Mouse (Mus musculus) adrenal gland, postnatal 25 days (tissue): ENCODE results near the gene Xrcc3. TPM values are rescaled to one million over a fixed set of nuclear protein-coding genes. Genes with fewer than 3 reads are reported as not detected.

Experiments used
- DNase-seq: peaks from one replicate; pipeline ENCODE4 v3.0.0; 2021; ENCODE audit warnings: mixed read lengths
- total RNA-seq: library from RNA; stranded (reverse); gene quantifications from 2 replicates; pipeline ENCODE4 v1.2.3, GENCODE M21; 2021

The Xrcc3 gene
- total RNA-seq, 1 experiment from 2014 or later, result 17.7 TPM

DNA sequence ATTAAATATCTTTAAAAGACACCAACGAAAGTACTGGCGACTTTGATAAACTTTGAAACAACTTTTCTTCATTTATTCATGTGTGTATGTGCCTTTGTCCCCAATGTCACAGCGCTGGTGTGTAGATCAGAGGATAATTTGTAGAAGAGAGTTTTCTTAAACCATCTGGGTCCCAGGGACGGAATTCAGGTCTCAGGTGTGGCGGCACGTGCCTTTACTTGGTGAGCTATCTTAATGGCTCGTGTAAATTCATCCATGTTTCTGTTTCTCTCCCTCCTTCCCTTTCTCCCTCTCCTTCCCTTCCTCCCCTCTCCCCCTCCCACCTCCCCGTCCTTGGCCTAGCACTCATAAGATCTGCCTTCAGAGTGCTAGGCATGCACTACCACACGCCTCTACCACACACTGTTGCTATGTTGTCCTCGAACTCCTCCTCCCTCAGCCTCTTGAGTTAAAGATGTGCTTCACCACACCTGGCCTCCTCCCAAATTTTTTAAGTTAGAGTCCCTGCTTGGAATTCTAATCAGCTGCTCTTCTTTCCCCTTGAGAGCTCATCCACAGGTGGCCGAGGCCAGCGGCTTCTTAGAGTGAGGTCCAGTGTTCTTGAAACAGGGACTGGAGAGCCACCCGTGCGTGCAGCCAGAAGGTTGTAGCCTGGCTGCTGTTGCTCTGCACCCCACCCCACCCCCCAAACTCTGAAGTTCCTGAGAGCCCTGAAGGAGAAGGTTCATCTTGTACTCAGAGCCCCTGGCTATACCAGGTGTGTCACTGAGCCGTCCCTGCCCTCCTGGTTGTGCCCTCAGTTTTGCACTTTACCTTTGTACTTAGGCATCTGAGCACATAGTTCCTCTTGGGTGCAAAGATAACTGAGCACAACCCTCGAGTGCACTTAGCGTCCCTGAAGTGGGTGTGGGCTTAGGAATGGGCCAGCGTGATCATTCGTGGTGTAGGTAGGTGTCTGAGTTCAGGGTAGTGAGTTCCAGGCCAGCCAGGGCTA lies 1.4 kb upstream of the Xrcc3 start:
- DNase-seq, result no peak

- DNase-seq, result peak; percentile 59
These were observed 435 bp downstream of the Xrcc3 start for GRCm38 (mm10) chr12:111813111-111813765.

GRCm38 (mm10) chr12:111812611-111813010 lies 1.1 kb downstream of the Xrcc3 start:
- DNase-seq, result no peak

- no peak for DNase-seq
These were observed 1.6 kb downstream of the Xrcc3 start for GRCm38 (mm10) chr12:111812075-111812474.

DNA sequence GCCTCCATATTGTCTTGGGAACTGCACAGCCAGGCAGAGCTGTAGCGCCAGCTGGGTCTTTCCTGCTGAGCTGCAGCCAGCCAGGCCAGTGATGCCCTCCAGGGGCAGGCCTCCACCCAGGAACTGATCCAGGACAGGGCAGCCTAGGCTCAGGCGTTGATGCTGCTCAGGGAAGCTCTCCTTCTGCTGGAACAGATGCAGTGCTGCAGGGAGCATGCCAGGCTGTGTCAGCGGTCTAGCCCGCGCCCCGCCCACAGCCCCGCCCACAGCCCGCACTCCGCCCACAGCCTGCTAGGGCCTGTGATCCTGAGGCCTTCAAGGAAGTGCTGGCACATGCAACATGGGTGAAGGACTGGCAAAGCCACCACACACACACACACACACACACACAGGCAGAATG lies 3.9 kb downstream of the Xrcc3 start:
- peak; percentile 85 for DNase-seq

- DNase-seq, result no peak
These were observed 4.9 kb downstream of the Xrcc3 start for GRCm38 (mm10) chr12:111808775-111809174.

- no peak for DNase-seq
These were observed 10.1 kb downstream of the Xrcc3 start for GRCm38 (mm10) chr12:111803538-111803937.

DNA sequence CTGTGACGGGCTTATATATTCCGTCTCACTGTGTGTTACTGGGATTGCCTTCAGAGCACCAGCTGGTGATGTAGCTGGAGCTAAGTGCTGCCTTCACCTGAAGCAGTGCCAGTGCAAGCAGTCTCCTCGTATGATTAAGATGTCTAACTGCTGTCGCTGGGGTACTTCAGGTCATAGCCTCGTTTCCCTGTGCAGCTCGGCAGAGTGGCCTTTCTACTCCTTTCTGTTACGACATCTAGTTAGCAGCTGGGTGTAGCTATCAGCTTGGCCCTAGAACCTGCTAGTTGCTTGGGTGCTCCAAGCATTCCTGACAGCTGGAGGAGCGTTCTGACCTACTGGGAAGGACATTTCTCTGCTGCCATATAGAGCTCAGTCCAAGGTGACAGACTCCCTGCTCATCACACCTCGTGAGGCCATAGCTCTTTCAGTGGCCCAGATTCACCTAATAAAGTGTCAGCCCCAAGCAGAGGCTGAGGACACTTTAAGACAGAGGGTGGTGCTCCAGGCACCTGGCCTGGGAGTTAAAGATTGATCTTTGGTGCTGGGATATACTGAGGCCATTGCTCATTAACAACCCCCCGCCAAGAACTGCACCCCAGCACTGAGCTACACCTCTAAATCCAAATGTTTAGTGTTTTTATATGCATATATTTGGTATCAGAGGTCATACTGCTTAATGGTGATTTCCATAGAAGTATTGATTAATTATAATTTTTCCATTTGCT lies 13.1 kb downstream of the Xrcc3 start:
- no peak for DNase-seq

GRCm38 (mm10) chr12:111798493-111798892 lies 15.2 kb downstream of the Xrcc3 start:
- no peak for DNase-seq

- no peak for DNase-seq
These were observed 16.4 kb downstream of the Xrcc3 start for GRCm38 (mm10) chr12:111797251-111797650.

DNA sequence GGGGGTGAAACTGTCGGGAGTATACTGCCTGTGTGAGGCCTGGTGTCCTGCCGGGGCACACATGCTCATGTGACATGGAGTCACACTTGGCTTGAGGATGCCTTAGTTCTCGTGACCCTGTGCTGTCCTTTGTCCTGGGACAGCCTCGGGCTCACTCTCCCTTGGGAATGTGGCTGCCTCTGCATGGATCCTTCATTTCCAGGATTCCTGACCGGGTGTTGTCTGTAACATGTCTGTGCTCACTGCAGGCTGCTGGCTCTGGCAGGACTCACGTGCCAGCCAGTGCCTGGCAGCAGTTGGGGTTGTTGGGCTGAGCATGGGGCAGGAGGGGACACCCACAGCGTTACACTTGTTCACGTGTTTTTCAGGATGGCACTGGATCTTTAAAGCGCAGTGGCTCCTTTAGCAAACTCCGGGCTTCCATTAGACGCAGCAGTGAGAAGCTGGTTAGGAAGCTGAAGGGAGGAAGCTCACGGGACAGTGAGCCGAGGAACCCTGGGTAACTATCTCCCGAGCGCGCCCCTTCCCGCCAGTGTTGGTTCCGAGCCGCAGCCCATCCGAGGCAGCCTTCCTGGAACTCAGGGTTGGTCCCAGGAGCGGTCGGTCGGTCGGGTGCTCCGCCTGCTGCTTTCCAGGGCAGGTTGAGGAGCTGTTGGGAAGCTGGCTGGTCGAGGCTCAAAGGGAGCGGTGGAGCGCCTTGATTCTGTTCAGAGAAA lies 18.3 kb downstream of the Xrcc3 start:
- DNase-seq, result no peak

GRCm38 (mm10) chr12:111794526-111795179 lies 19.0 kb downstream of the Xrcc3 start:
- no peak for DNase-seq

DNA sequence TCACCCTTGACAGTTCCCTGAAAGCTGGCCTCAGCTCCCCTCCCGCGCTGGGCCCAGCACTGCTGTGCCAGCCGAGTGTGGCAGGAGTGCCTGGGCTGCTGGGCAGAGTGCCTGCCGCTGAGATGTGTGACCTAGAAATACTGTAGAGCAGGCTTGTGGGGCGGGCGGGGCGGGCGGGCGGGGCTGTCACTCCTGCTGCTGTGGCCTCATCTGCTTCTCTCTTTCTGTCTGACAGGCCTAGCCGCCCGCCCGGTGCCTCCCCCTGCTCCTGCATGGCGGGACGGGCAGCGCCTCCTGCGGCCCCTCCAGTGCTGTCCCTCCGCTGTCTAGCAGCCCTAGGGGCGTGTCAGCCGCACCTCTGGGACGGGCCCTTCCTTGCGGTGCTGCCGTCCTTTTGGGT lies 19.6 kb downstream of the Xrcc3 start:
- DNase-seq, result peak; percentile 69

GRCm38 (mm10) chr12:111791474-111792104 lies 22.1 kb downstream of the Xrcc3 start:
- no peak for DNase-seq

DNA sequence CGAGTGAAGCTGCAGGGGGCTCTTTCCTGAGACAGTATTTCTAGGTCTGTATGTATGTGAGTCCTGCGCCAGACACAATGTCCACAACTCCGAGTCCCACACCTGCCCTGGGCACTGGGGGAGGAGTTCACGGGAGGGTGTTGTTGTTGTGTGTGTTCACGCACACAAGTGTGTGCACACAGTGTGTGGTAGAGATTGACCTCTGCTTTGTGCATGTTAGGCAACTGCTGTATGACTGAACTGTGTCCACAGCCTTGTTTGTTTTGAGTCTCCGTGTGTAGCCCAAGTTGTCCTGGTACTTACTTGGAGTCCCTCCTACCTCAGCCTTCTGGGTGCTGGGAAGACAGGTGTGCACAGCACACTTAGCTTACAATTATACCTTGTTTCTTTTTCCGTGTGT lies 23.0 kb downstream of the Xrcc3 start:
- DNase-seq, result no peak

- DNase-seq, result no peak
These were observed 23.6 kb downstream of the Xrcc3 start for GRCm38 (mm10) chr12:111790090-111790489.

GRCm38 (mm10) chr12:111787015-111787414 lies 26.7 kb downstream of the Xrcc3 start:
- no peak for DNase-seq

DNA sequence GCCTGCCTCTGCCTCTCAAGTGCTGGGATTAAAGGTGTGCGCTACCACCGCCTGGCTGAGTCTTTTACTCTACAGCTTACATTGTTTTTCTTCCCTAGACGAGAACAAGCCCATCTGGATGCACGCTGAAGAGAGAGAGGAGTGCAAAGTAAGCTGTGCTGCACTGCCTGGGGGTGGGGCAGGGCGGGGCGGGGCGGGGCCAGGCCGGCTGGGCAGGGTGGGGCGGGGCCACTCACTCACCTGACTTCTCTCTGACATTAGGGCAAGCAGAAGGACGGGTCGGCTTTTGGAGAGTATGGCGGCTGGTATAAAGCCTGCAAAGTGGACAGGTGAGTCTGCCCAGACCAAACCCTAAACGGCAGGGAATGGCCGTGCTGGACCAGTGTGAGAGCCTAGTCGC lies 28.5 kb downstream of the Xrcc3 start:
- DNase-seq, result no peak

GRCm38 (mm10) chr12:111779544-111779943 lies 34.1 kb downstream of the Xrcc3 start:
- DNase-seq, result no peak

GRCm38 (mm10) chr12:111777919-111778318 lies 35.8 kb downstream of the Xrcc3 start:
- DNase-seq, result no peak

- DNase-seq, result no peak
These were observed 38.8 kb downstream of the Xrcc3 start for GRCm38 (mm10) chr12:111774845-111775244.
